Mouse (Mus musculus) c-Kit-positive CD71-negative TER-119-negative erythroid progenitor cells, embryonic 14.5 days (primary cell): ENCODE results near the gene Ppp2r5a.

Experiments used
- DNase-seq: peaks from one replicate; pipeline ENCODE4 v3.0.0-alpha.2; 2013; ENCODE audit warnings: low read depth

Ppp2r5a gene

GRCm38 (mm10) chr1:191418936-191419335 lies 15.9 kb upstream of the Ppp2r5a start:
- DNase-seq: no peak

- DNase-seq: no peak
Measured at GRCm38 (mm10) chr1:191417111-191417510, 14.0 kb upstream of the Ppp2r5a start.

- no peak for DNase-seq
Measured at GRCm38 (mm10) chr1:191416611-191417010, 13.5 kb upstream of the Ppp2r5a start.

GRCm38 (mm10) chr1:191414432-191414831 lies 11.4 kb upstream of the Ppp2r5a start:
- DNase-seq: no peak

GRCm38 (mm10) chr1:191413691-191414415 lies 10.8 kb upstream of the Ppp2r5a start:
- DNase-seq: no peak

GRCm38 (mm10) chr1:191410294-191411036 lies 7.4 kb upstream of the Ppp2r5a start:
- no peak for DNase-seq

- no peak for DNase-seq
Measured at GRCm38 (mm10) chr1:191407246-191407645, 4.2 kb upstream of the Ppp2r5a start.

- no peak for DNase-seq
Measured at GRCm38 (mm10) chr1:191406516-191406915, 3.4 kb upstream of the Ppp2r5a start.

- no peak for DNase-seq
Measured at GRCm38 (mm10) chr1:191404721-191405329, 1.8 kb upstream of the Ppp2r5a start.

GRCm38 (mm10) chr1:191404301-191404700 lies 1.2 kb upstream of the Ppp2r5a start:
- DNase-seq: no peak

GRCm38 (mm10) chr1:191402506-191402905 lies 566 bp downstream of the Ppp2r5a start:
- DNase-seq: no peak

GRCm38 (mm10) chr1:191396897-191397849 lies 5.9 kb downstream of the Ppp2r5a start:
- peak; percentile 99 for DNase-seq

- no peak for DNase-seq
Measured at GRCm38 (mm10) chr1:191396446-191396845, 6.6 kb downstream of the Ppp2r5a start.

GRCm38 (mm10) chr1:191395871-191396433 lies 7.1 kb downstream of the Ppp2r5a start:
- DNase-seq: no peak

GRCm38 (mm10) chr1:191395200-191395599 lies 7.9 kb downstream of the Ppp2r5a start:
- DNase-seq: no peak

GRCm38 (mm10) chr1:191394126-191394525 lies 8.9 kb downstream of the Ppp2r5a start:
- no peak for DNase-seq

- no peak for DNase-seq
Measured at GRCm38 (mm10) chr1:191393536-191393935, 9.5 kb downstream of the Ppp2r5a start.

- peak; percentile 63 for DNase-seq
Measured at GRCm38 (mm10) chr1:191391311-191391710, 11.8 kb downstream of the Ppp2r5a start.

GRCm38 (mm10) chr1:191384786-191385430 lies 18.2 kb downstream of the Ppp2r5a start:
- no peak for DNase-seq

GRCm38 (mm10) chr1:191381955-191382736 lies 20.9 kb downstream of the Ppp2r5a start:
- DNase-seq: no peak
